Mouse (Mus musculus): ENCODE measurements at regions not wholly inside any gene's neighbourhood (a gene's known extent, or its start where the extent isn't known, plus 50 kb on each side); places are given as distances from the start of the nearest gene placed in this dataset.

- intact Hi-C loops (cut with DNase I), result no loop called here
- no peak for DNase-seq (ENCODE audit: low spot score in 2 of 2)
Measured at GRCm38 (mm10) chr14:25294226-25294625, 164.8 kb upstream of the Zmiz1 start.

GRCm38 (mm10) chr14:25295688-25296350 is 163.2 kb upstream of the Zmiz1 start:
- intact Hi-C loops (cut with DNase I), result no loop called here

GRCm38 (mm10) chr14:25299673-25300190 is 159.3 kb upstream of the Zmiz1 start:
- intact Hi-C loops (cut with DNase I), result no loop called here
- no peak for DNase-seq (ENCODE audit: low spot score in 2 of 2)

More at GRCm38 (mm10) chr14:25295688-25296350, 163.2 kb upstream of the Zmiz1 start:
- DNase-seq (ENCODE audit: low spot score in 2 of 2), result no peak

- DNase-seq (ENCODE audit: low spot score in 2 of 2), result no peak
- intact Hi-C loops (cut with DNase I), result no loop called here
Measured at GRCm38 (mm10) chr14:25301336-25302031, 157.5 kb upstream of the Zmiz1 start.

GRCm38 (mm10) chr14:25304391-25304851 is 154.6 kb upstream of the Zmiz1 start:
- intact Hi-C loops (cut with DNase I), result no loop called here
- no peak for DNase-seq (ENCODE audit: low spot score in 2 of 2)

GRCm38 (mm10) chr14:25306166-25306565 is 152.8 kb upstream of the Zmiz1 start:
- intact Hi-C loops (cut with DNase I), result no loop called here
- DNase-seq (ENCODE audit: low spot score in 2 of 2), result no peak

- intact Hi-C loops (cut with DNase I), result no loop called here
- DNase-seq (ENCODE audit: low spot score in 2 of 2), result no peak
Measured at GRCm38 (mm10) chr14:25306961-25307654, 151.9 kb upstream of the Zmiz1 start.

- DNase-seq (ENCODE audit: low spot score in 2 of 2), result no peak
Measured at GRCm38 (mm10) chr14:25308051-25308450, 150.9 kb upstream of the Zmiz1 start.

GRCm38 (mm10) chr14:25310671-25311151 is 148.3 kb upstream of the Zmiz1 start:
- intact Hi-C loops (cut with DNase I), result no loop called here
- DNase-seq (ENCODE audit: low spot score in 2 of 2), result no peak

More at GRCm38 (mm10) chr14:25308051-25308450, 150.9 kb upstream of the Zmiz1 start:
- intact Hi-C loops (cut with DNase I), result no loop called here

- DNase-seq (ENCODE audit: low spot score in 2 of 2), result no peak
- intact Hi-C loops (cut with DNase I), result no loop called here
Measured at GRCm38 (mm10) chr14:25311475-25311874, 147.5 kb upstream of the Zmiz1 start.

GRCm38 (mm10) chr14:25312135-25312534 is 146.8 kb upstream of the Zmiz1 start:
- intact Hi-C loops (cut with DNase I), result no loop called here

GRCm38 (mm10) chr14:25312814-25313426 is 146.1 kb upstream of the Zmiz1 start:
- intact Hi-C loops (cut with DNase I), result no loop called here
- DNase-seq (ENCODE audit: low spot score in 2 of 2), result peak in 1 of 2 experiments; percentile 75

More at GRCm38 (mm10) chr14:25312135-25312534, 146.8 kb upstream of the Zmiz1 start:
- no peak for DNase-seq (ENCODE audit: low spot score in 2 of 2)

- intact Hi-C loops (cut with DNase I), result loop anchor here (2.0 kb wide), 1 partner anchor 145 kb away; the partner anchor contains the start of gene Zmiz1
- no peak for DNase-seq (ENCODE audit: low spot score in 2 of 2)
Measured at GRCm38 (mm10) chr14:25313693-25314240, 145.2 kb upstream of the Zmiz1 start.

GRCm38 (mm10) chr14:25316491-25316890 is 142.5 kb upstream of the Zmiz1 start:
- intact Hi-C loops (cut with DNase I), result no loop called here
- no peak for DNase-seq (ENCODE audit: low spot score in 2 of 2)

GRCm38 (mm10) chr14:25317680-25318471 is 141.1 kb upstream of the Zmiz1 start:
- intact Hi-C loops (cut with DNase I), result loop anchor here (1.0 kb wide), 1 partner anchor 60 kb away; no protein-coding TSS in a partner anchor

GRCm38 (mm10) chr14:25318909-25319308 is 140.1 kb upstream of the Zmiz1 start:
- no peak for DNase-seq (ENCODE audit: low spot score in 2 of 2)
- intact Hi-C loops (cut with DNase I), result loop anchor here (1.0 kb wide), 1 partner anchor 59 kb away; no protein-coding TSS in a partner anchor

More at GRCm38 (mm10) chr14:25317680-25318471, 141.1 kb upstream of the Zmiz1 start:
- peak; percentile 64 to 83 for DNase-seq (ENCODE audit: low spot score in 2 of 2)

GRCm38 (mm10) chr14:25320141-25320540 is 138.8 kb upstream of the Zmiz1 start:
- peak in 1 of 2 experiments; percentile 46 for DNase-seq (ENCODE audit: low spot score in 2 of 2)
- intact Hi-C loops (cut with DNase I), result no loop called here

Measured in left cerebral cortex, postnatal 25 days (tissue).